Mouse (Mus musculus): ENCODE measurements around the gene Phlda2.
A peak's percentile ranks its signal among the peaks of the same experiment; 100 is the strongest.

Phlda2 gene

GRCm38 (mm10) chr7:143501643-143502417 is 1.1 kb downstream of the Phlda2 start:
- no peak for DNase-seq

- DNase-seq, result no peak
Observed at GRCm38 (mm10) chr7:143500912-143501311, 2.0 kb downstream of the Phlda2 start.

GRCm38 (mm10) chr7:143498584-143498983 is 4.4 kb downstream of the Phlda2 start:
- DNase-seq, result no peak

- no peak for DNase-seq
Observed at GRCm38 (mm10) chr7:143495104-143495961, 7.6 kb downstream of the Phlda2 start.

- no peak for DNase-seq
Observed at GRCm38 (mm10) chr7:143493616-143494126, 9.3 kb downstream of the Phlda2 start.

- DNase-seq, result no peak
Observed at GRCm38 (mm10) chr7:143489735-143490134, 13.2 kb downstream of the Phlda2 start.

GRCm38 (mm10) chr7:143482541-143482940 is 20.4 kb downstream of the Phlda2 start:
- no peak for DNase-seq

GRCm38 (mm10) chr7:143481806-143482387 is 21.1 kb downstream of the Phlda2 start:
- DNase-seq, result no peak

- no peak for DNase-seq
Observed at GRCm38 (mm10) chr7:143480498-143480897, 22.5 kb downstream of the Phlda2 start.

- DNase-seq, result no peak
Observed at GRCm38 (mm10) chr7:143477800-143478199, 25.1 kb downstream of the Phlda2 start.

GRCm38 (mm10) chr7:143476702-143477335 is 26.1 kb downstream of the Phlda2 start:
- no peak for DNase-seq

- DNase-seq, result no peak
Observed at GRCm38 (mm10) chr7:143475876-143476275, 27.1 kb downstream of the Phlda2 start.

- no peak for DNase-seq
Observed at GRCm38 (mm10) chr7:143474811-143475210, 28.1 kb downstream of the Phlda2 start.

GRCm38 (mm10) chr7:143473347-143474101 is 29.4 kb downstream of the Phlda2 start, which contains the start of gene Slc22a18:
TSS of gene Slc22a18 (plus strand) at chr7:143473736.
- no peak for DNase-seq

- DNase-seq, result peak; percentile 60
Observed at GRCm38 (mm10) chr7:143469946-143470345, 33.0 kb downstream of the Phlda2 start.

- no peak for DNase-seq
Observed at GRCm38 (mm10) chr7:143467714-143468113, 35.2 kb downstream of the Phlda2 start.

GRCm38 (mm10) chr7:143466099-143466677 is 36.8 kb downstream of the Phlda2 start:
- DNase-seq, result peak; percentile 72

GRCm38 (mm10) chr7:143464811-143465560 is 38.0 kb downstream of the Phlda2 start:
- no peak for DNase-seq

GRCm38 (mm10) chr7:143463865-143464415 is 39.0 kb downstream of the Phlda2 start:
- peak; percentile 80 for DNase-seq

GRCm38 (mm10) chr7:143462516-143462915 is 40.4 kb downstream of the Phlda2 start:
- no peak for DNase-seq
